Mouse (Mus musculus) layer of hippocampus, adult 18-20 months (tissue): ENCODE results near the gene Adra1d. TPM values are rescaled to one million over a fixed set of nuclear protein-coding genes. Genes with fewer than 3 reads are reported as not detected.

Experiments
- DNase-seq, 2 experiments: peaks; one replicate each; pipeline ENCODE4 v3.0.0; 2022; ENCODE audit warnings: low spot score in 2 of 2
- long read RNA-seq: library from polyadenylated mRNA; stranded (forward); transcript quantifications from one replicate; pipeline ENCODE4 v2.0.0, GENCODE M21; 2021
- total RNA-seq, 2 experiments: library from RNA; stranded (reverse); gene quantifications; 2 replicates each; pipeline ENCODE4 v1.2.3; 2021

Adra1d gene
- total RNA-seq: 100 to 1,000 TPM in 1 of 2 experiments, 10 to 100 TPM in 1; 89.7 to 102 TPM
- long read RNA-seq, transcript Adra1d-201 (2 exons, 1,899 nt): major isoform, 90 of 91 reads
- long read RNA-seq, partial matches to known transcripts: 0 of 91 reads
- long read RNA-seq, other reads (novel, unspliced or antisense): 1 of 91 reads

DNA sequence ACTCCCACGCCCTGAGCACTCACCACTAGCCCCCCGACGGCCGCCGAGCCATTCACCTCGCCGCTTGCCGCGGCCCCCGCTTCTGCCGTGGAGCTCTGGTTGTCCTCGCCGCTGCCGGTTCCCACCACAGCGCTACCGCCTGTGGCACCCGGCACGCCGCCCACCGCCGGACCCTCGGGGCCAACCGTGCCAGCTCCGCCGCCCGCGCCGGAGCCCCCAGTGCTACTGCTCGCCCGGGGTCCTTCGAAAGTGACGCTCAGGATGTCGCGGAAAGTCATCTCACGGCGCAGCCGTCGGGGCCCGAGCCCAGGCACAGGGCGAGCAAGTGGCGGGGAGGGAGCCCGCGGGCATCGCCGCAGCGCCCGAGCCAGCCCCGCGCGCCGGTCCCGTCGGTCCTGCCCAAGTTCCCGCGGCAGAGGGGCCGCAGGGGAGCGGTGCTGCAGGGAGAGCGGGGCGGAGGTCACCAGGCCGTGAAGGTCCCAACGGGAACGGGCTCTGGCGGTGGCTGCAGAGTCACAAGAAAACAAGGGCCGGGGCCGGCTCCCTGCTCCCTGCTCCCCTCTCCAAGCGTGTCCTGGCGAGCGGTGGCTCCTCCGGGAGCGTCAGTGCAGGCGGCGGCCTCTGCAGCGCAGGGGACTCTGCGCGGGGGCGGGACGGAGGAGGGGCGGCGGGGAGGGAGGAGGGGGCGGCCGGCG is at the start of gene Adra1d:
Gene Adra1d (minus strand): TSS at position 393 of the 695 bp plus-strand sequence.
- no peak for DNase-seq

DNA sequence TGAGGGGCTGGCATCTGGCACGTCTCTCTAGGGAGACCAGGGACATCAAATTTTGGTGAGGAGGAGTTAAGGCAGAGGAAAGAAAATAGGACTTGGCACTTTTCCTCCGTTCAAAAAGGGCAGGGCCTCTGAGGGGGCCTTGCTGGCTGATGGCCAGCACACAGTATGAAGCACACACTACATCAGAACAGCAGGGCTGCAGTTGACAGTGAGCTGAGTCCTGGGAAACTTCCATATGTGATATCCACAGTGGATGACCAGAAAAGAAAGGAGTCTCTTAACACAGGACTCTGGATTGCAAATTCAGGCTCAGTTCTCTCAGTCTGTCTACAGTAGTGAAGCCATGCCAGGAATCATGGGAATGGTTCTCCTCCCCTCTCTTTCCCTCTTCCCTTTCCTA is 39.8 kb upstream of the Adra1d start:
- DNase-seq: no peak

DNA sequence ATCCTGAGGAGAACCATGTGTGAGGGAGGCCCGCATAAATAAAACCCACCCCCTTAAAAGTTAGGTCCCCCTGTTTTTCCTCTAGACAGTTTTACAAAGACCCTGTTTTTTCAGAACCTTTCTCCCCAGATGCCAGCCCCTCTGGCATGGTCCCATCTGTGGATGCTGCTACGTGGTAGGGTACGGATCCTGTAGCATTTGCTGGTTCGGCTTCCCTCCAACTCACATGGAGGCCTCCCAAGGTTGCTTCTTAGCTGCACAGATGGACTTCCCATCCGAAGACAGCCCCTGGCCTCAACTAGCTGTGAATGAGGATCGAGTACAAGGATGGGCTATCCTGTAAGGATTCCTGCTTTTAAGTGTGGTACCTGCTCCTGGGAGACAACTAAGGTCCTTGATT is 32.8 kb upstream of the Adra1d start:
- no peak for DNase-seq

DNA sequence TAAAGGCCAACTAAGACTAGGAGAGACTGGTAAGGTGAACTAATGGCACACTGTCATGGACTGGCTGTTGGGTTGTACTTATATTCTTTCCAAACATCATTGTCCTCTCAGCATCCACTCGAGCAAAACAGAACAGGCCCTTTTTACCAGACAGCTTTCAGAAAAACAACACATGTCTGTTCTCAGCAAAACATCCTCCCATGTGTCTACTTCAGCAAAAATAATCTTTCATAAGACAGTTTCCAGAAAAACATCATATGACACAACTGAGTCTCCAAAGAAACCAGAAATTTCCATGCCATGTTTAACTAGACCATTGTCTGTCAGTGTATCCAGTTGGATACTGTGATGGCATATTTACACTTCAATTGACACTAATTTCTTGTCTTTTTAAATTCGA is 25.4 kb upstream of the Adra1d start:
- DNase-seq: peak in 1 of 2 experiments; percentile 63

DNA sequence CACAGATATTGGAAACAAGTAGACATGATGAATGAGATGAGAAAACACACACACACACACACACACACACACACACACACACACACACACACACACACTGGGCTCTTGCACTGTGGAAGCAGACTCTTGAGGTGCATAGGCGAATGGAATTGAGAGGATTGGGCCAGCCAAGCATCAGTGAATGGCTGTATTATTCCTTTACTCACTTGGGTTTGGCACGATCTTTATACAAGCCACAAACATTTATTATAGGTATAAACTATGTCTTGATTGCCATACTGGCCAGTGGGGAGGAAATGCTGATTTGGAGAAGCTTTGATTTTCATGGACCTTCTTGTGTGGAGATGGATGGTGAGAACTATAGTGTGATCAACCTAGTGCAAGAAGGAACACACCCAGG is 19.4 kb upstream of the Adra1d start:
- DNase-seq: no peak

DNA sequence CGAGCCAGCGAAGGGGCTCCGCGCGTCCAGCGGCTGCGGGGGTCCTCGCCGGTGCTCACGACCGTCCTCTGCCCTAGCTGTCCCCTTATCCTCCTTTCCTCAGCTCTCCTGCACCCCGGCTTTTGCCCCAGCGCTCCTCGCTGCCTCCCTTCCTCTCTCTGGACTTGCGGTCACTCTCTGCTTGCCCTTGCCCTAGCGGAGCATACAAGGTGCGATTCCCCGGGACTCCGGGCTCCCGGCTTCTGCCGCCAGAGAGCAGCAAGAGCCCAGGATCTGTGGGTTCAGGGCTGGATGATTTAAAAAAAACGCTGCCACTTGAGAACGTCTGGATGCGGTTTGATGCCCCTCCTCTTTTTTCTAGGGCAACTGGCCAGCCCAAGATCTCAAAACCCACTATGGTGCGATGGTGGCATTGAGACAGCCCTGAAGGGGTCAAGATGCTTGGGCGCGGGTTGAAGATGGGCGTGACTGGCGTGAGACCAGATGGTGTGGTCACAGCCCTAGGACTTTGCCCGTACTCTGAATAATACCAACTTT is 571 bp upstream of the Adra1d start:
- peak in 1 of 2 experiments; percentile 83 for DNase-seq

DNA sequence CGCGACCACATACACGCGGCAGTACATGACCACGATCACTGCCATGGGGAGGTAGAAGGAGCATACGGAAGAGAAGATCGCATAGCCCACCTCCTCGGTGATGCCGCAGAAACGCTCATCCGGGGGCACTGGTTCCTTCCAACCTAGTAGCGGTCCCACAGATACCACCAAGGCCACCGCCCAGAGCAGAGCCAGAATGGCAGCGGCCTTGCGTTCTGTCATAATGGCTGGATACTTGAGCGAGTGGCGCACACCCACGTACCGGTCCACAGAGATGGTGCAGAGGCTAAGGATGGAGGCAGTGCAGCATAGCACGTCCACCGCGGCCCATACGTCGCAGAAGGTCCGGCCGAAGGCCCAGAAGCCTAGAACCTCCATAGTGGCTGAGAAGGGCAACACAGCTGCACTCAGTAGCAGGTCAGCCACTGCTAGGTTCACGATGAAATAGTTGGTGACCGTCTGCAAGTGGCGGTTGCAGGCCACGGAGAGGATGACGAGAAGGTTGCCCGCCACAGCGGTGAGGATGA is 676 bp downstream of the Adra1d start:
- no peak for DNase-seq

DNA sequence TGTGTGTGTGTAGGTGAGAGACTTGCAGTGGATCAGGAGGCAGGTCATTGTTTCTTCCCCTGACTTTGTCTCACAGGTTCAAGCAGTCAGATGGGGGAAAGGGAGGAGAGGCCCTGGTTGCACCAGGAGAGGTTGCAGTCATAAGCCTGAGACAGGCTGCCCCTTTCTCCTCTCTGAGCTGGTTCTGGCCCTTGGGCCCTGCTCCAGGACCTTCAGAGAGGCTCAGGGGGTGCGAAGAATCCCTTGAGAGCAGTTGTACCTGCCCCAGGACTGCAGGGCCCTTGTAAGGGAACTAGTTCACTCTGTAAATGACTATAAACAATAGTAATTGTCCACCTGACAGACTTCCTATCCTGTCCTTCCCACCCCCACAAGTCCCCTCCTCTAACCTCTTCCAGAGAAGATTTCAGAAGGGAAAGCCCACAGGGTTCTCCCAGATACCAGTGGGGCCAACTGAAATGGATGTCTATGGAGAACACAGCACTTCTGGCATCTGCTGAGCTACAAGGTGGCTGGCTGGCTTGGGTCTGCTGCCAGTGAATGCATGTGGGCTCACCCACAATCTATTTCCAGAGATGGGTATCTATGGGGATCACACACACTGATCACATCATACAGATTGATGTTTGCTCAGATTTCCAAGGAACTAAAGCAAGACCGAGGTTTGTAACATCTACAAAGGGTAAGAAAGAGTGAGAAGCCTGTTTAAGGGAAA is 1.7 kb downstream of the Adra1d start:
- peak in 1 of 2 experiments; percentile 56 for DNase-seq

DNA sequence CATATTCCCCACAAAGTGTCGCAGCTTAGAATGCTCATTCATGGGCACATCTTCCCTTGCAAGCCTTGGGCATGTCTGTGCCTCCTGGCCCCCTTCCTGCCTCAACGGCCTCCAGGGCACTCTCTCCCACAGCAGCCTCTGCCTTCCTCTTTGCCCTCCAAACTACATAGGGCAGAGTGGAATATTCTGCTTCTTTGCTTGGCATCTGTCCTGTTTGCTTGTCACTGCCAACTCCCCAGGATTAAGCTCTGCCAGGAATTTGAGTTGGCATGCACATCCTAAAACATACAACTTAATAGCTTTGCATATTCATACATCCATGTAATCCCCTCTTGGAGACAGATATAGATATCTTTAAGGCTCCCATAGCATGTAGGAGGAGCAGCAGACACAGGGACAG is 4.2 kb downstream of the Adra1d start:
- DNase-seq: no peak

DNA sequence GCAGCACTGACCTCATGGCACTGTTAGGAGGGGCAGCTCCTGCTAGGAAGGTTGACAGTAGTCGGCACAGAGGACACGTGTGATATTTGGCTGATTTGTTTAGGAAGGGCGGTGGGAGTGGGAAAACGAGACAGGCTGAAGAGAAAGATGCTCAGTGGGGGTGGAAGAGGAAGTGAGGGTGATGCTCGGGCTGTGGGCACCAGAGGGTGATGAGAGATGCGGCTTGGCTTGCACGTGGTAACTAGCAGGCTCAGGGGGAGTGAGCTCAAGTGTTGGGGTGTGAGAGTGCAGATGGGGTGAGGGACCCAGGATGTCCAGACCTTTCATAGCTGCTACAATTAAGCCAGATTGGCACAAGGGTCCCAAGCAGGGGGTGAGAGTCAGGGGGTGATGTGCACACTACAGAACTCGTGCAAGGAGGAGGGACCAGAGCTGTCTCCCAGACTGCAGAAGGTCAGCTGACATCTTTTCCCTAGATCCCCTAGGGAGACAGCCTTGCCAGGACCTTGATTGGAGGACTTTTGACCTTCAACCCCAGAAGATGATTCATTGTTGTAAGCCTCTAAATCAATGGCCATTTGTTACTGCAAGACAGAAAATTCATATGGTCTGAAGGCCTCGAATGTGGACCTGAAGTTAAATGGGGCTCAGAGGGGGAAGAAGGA is 9.2 kb downstream of the Adra1d start:
- DNase-seq: no peak

DNA sequence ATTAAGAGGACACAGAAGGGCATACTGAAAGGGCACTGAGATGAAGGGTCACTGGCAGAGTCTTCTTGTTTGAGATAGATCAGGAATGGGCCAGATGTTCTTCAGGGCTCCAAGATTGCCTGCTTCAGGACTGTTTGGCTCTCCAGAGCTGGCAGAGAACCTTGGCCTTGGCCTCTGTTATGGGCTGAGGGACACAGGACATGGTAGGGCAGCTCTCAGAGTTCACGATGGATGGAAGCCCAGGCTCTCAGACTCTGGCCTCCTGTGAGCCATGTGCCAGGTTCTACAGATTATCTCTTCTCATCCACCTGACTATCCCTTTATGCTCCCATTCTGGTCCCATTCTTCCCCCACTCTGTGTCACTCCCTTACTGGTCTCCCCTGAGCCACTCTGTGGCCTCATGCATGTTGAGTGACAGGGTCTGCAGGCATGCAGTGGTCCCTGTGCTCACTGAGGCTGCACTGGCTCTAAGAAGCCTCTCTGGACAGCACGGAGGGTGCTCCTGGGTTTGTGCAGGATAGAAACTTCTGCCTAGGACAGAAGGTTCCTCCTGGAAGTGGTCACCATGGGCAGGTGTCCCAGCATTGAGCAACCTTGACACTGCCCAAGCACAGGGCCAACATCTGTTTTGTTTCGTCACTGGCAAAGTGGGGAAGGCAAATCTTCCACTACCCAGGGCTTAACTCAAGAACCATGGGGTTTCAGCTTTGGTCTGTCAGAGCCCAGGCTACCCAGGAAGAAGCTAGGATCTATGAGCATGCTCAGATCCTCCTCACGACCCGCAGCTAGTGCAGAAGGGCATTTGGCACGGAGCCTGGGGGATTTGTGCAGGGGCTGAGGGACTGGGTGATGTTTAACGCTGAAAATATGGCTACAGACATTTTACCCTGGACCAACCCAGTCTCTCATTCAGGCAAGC is 10.1 kb downstream of the Adra1d start:
- no peak for DNase-seq

DNA sequence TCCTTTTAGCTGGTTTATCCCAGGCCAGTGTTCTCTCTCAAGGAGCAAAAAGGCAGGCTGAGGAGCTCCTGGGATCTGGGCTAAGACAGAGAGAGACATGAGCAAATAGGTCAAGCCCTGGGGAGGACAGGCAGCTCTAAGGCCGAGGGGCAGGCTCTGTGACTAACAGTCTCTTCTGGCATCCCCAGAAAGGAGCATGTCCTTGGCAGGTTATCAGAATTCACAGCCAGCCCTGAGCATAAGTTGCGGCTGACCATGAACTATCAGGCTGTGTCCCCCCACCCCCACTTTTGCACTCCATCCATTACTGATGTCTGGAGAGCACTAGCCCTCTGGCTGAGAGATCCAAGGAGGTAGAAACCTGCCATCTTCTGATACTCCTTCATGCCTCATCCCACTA is 11.2 kb downstream of the Adra1d start:
- no peak for DNase-seq

DNA sequence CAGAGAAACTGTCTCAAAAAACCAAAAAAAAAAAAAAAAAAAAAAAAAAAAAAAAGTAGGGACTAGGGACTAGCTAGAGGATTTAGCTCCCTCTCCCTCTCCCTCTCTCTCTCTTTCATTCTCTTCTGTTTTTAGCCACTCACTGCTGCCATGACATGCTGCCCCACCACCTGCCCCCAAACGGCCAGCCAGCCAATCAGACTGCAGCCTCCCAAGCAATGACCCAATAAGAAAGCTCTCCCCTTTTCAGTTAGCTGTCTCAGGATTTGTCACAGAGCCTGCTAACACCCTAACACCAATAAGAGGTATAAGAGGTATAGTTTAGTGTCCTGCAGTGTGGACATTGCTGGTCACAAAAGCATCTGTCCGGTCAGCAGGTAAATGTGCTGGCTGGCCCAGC is 11.6 kb downstream of the Adra1d start:
- DNase-seq: no peak

DNA sequence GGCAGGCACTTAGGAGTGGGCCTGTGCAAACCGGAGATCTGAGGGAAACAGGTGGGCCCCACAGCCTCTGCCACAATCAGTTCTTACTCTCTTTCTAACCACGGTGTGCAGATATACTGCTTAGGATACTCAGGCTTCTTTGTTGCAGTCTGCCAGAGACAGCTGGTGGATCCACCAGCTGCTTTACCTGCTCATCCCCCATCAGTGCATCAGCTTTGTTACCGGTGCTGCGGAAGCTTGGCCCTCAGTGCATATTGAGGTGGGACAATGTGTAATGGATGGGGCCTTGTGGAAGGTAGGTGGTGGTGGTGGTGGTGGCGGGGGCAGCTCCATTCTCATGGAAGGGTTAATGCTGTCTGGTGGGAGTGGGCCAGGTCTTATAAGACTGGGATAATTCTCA is 13.0 kb downstream of the Adra1d start:
- DNase-seq: no peak

DNA sequence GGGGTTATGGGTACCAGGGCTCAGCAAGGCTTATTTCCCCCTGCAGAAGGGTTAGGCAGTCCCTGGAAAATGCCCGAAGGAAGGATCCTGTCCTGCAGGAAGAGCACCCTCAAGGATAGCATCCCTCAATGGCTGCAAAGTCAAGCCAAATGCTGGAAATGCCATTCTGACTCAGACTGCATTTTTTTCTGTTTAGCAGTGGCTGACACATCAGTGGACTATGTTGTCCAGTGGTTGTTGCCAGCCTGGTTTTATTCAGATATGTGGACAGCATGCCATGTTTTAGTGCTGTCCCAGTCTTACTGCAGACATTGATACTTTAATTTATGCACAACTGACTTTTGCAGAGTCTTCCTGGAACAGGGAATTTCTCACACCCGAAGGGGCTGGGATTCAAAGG is 13.8 kb downstream of the Adra1d start:
- DNase-seq: no peak

DNA sequence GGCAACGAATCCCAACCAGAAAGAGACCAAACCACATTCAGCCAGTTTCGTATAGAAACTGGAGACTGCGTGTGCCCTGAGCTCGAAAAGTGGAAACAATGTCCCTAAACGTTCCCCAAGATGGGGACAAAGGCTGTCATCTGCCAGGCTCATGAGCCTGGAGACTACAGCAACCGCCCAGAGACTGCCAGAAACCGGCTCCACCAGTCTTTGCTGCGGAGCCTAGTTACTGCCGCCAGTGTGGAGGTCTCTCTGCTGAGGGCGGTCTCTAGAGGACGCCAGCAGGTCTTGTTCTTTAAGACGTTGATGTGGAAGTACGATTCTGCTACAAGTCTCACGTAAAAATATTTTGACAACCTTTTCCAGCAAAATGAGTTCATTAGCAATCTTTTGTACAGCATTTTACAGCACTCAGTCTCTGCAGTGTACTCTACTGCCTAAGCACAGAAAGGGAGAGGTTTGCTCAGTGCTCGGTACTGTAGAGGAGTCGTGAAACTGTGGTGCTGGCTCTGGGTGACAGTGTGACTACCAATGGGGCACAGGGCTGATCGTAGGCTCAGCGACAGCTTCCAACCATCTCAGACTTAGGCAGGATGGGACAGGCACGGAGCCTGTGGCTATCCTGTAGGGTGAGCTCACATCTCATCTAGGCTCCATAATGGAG is 15.2 kb downstream of the Adra1d start:
- DNase-seq: peak in 1 of 2 experiments; percentile 50

DNA sequence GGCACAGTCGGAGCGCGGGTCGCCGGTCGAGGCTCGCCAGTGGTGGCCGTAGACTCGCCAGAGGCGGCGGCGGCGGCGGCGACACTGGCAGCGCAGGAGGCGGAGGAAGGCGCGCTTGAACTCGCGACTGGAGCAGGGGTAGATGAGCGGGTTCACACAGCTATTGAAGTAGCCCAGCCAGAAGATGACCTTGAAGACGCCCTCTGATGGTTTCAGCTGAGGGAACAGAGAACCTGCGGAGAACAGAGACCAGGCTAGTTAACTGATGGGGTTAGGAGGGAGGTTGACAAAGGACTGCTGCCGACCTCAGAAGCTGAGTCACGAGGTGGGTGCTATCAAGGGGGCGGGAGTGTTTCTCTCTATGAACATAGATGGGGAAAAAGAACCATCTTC is 15.8 kb downstream of the Adra1d start:
- DNase-seq: no peak

DNA sequence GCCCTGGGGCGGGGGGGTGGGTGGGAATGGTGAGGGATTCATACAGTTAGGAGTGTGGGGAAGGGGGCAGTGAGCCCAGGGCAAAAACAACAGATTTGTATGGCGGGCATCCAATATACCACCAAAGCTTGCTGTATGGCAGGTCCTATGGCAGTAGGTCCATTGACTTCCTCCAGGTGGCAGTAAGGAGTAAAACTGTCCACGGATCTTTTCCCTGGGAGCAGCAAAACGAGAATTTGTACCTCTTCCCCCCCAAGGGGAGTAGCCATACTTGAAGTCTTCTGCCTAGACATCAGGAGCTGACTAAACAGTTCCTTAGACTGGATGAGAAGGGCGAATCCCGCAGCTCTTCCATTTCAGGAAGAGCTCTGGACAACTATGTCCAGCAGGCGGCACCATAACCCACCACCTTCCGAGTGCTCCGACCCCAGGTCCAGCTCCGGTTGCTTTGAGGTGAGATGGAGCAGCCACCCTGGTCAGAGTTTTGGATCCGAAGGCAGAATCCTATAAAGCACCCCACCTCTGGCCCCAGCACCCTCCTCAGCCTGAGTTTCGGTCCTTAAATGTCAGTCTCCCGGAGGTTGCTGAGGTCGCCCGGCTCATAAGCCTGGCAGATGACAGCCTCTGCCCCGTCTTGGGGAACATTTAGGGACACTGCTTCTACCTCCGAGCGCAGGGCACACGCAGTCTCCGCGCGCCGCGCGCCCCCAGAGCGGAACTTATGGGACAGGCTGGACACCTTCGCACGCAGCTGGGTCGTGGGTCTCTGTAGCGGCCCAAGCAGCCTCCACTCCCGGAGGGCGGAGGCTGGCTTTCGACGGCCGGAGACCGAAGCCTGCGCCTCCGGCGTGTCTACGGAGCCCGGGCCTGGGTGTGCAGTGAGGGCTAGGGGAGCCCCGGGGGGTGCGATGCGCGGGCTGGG is 16.4 kb downstream of the Adra1d start:
- DNase-seq: peak in 1 of 2 experiments; percentile 63

DNA sequence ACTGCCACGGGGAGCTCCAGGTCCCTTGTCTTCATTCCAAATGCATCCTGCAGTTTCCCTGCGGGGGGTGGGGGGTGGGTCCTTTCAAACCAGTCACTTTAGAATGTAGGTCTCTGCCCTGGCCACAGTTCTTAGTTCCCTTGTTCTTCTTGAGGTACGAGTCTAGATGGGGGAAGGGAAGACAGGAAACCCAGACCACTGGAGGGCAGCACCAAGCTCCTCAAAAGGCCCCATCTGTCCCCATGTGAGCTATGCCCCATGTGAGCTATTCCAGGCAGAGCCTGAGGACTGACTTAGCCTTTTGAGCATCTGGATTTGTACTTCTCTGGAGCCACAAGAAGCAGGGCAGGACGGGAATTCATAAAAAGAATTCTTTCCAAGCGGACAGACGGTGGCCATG is 19.6 kb downstream of the Adra1d start:
- DNase-seq: no peak
